12 mouse cellular contexts compared by ENCODE assay signal in genomic region chr8:107502407-107502806, GRCm38 (mm10).
DNase-seq lines count a peak whose midpoint lies in the region; ATAC-seq and TF ChIP-seq lines count a peak whose summit lies in the region.
"Had no signal": no experiment of that assay in that cellular context is flagged by ENCODE, and none has a peak within 500 bp of the region (broad histone marks: within the 10 kb centered on the region; RNA-seq: fewer than 3 reads in every experiment).

No protein-coding gene starts in this region.

- H3K27ac ChIP-seq in neural tube, embryonic 12.5 days: 0 out of 2 replicates have a peak overlapping the region, but pooled peaks have one; percentile 37
- no peak overlapping the region for H3K27ac ChIP-seq in lung, postnatal 0 days (ENCODE audit: low read length)
- H3K27ac ChIP-seq: heart, embryonic 15.5 days had no signal

- H3K4me1 ChIP-seq in neural tube, embryonic 12.5 days: peaks cover 34% of the 10 kb centered on the region
- peaks cover 8% of the 10 kb centered on the region; the same call in 1 of the 2 replicates for H3K4me1 ChIP-seq in lung, postnatal 0 days (ENCODE audit: insufficient read depth, low read depth, low read length)

- no peaks in the 10 kb centered on the region for H3K9me3 ChIP-seq in neural tube, embryonic 12.5 days
- no peaks in the 10 kb centered on the region for H3K9me3 ChIP-seq in lung, postnatal 0 days (ENCODE audit: low read length)
- H3K9me3 ChIP-seq: heart, embryonic 15.5 days had no signal

- ATAC-seq in neural tube, embryonic 12.5 days (ENCODE audit: low FRiP score, low read depth): no peak
- peak; percentile 59 for ATAC-seq in megakaryocyte progenitor cell, adult 5-6 weeks (replicated peaks; ENCODE audit: poor library complexity)
- ATAC-seq in lung, postnatal 0 days: no peak

- DNase-seq in adrenal gland, adult (ENCODE audit: inconsistent age in 2 of 2, low spot score in 1 of 2): peak; percentile 36 to 82
- no peak for DNase-seq in adrenal gland, adult 18-20 months (ENCODE audit: low spot score in 2 of 2)
- no peak for DNase-seq in neural tube, embryonic 10.5 days (ENCODE audit: extremely low spot score, low spot score)
- peak; percentile 7 for DNase-seq in induced T-regulatory cell, adult 2 months (ENCODE audit: low read depth)
- DNase-seq in lung, postnatal 0 days (ENCODE audit: low spot score): no peak
- DNase-seq in left cerebral cortex, adult 8-10 months (ENCODE audit: low spot score in 2 of 2): no peak
- DNase-seq: cerebellum, postnatal 36 days; gastrocnemius, postnatal 14 days; left cerebral cortex, postnatal 4 days had no signal

- WGBS in neural tube, embryonic 12.5 days: 82% methylated on average over 8 of the region's 8 CpGs
- 84% methylated on average over 8 of the region's 8 CpGs for WGBS in lung, postnatal 0 days

- H3K4me2 ChIP-seq in neural tube, embryonic 12.5 days (replicated peaks): no peak overlapping the region
- H3K4me2 ChIP-seq in lung, postnatal 0 days (replicated peaks; ENCODE audit: low read depth, low read length): no peak overlapping the region
- H3K4me2 ChIP-seq: heart, embryonic 15.5 days had no signal

- TF ChIP-seq EP300 in lung, postnatal 0 days (IDR thresholded peaks at IDR 0.05): no peak

- H3K9ac ChIP-seq in neural tube, embryonic 12.5 days: no peak overlapping the region
- H3K9ac ChIP-seq in lung, postnatal 0 days (replicated peaks; ENCODE audit: low read depth): no peak overlapping the region
- H3K9ac ChIP-seq: heart, embryonic 15.5 days had no signal

- no peak overlapping the region for H3K4me3 ChIP-seq in neural tube, embryonic 12.5 days
- no peak overlapping the region for H3K4me3 ChIP-seq in lung, postnatal 0 days (ENCODE audit: low read depth, low read length)
- H3K4me3 ChIP-seq: heart, embryonic 15.5 days had no signal

- H3K27me3 ChIP-seq in neural tube, embryonic 12.5 days (replicated peaks): no peaks in the 10 kb centered on the region
- H3K27me3 ChIP-seq in lung, postnatal 0 days (replicated peaks; ENCODE audit: insufficient read depth, low read length): no peaks in the 10 kb centered on the region
- H3K27me3 ChIP-seq: heart, embryonic 15.5 days had no signal

- peaks cover 5% of the 10 kb centered on the region; the same call in 1 of the 2 replicates for H3K36me3 ChIP-seq in neural tube, embryonic 12.5 days
- H3K36me3 ChIP-seq in lung, postnatal 0 days (ENCODE audit: insufficient read depth, low read length): no peaks in the 10 kb centered on the region
- H3K36me3 ChIP-seq: heart, embryonic 15.5 days had no signal

- no peak for TF ChIP-seq CTCF in lung, postnatal 0 days (IDR thresholded peaks at IDR 0.05)

Comparison
In these comparisons a context has a peak if more than half of its experiments do, and no peak if none do; other contexts are left out.
1. DNase-seq: peak in adrenal gland, adult (2 of 2) and induced T-regulatory cell, adult 2 months (single experiment); none in adrenal gland, adult 18-20 months (0 of 2), neural tube, embryonic 10.5 days (single experiment), lung, postnatal 0 days (single experiment) and left cerebral cortex, adult 8-10 months (0 of 2).